Mouse (Mus musculus): Measurements from ENCODE around the gene Gas2l2. TPM values are rescaled to one million over a fixed set of nuclear protein-coding genes. Genes with fewer than 3 reads are reported as not detected.

The Gas2l2 gene
- polyA plus RNA-seq, 1 experiment: 0.10 TPM

DNA sequence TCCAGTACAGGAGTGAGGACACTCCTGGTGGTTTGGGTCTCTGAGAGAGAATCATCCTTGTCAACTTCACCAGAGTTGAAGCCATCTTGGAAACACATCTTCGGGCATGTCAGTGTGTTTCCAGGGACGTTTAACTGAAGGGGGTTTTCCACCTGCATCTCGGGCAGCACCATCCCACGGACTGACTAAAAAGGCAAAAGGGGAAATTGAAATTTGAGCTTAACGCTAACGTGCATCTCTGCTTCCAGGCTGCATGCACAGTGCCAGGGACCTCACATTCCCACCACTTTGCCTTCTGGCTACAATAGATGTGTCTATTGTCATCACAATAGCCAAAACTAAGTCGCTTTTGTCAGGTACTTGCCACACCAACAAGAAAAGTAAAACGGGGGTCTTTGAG is 21.0 kb downstream of the Gas2l2 start:
- peaks cover 14% of the 10 kb centered on the region for H3K4me1 ChIP-seq (ENCODE audit: control insufficient read depth, insufficient read depth, low read length)
- TF ChIP-seq CTCF (IDR thresholded peaks at IDR 0.05; ENCODE audit: extremely low read depth, insufficient read depth, low read length): no peak
- no peak for TF ChIP-seq POLR2A (IDR thresholded peaks at IDR 0.05; ENCODE audit: extremely low read depth, insufficient read depth, low read length)
- H3K27ac ChIP-seq (ENCODE audit: insufficient read depth, low read length): no peak overlapping the region
- no peak overlapping the region for H3K4me3 ChIP-seq (ENCODE audit: insufficient read depth, low read length)

DNA sequence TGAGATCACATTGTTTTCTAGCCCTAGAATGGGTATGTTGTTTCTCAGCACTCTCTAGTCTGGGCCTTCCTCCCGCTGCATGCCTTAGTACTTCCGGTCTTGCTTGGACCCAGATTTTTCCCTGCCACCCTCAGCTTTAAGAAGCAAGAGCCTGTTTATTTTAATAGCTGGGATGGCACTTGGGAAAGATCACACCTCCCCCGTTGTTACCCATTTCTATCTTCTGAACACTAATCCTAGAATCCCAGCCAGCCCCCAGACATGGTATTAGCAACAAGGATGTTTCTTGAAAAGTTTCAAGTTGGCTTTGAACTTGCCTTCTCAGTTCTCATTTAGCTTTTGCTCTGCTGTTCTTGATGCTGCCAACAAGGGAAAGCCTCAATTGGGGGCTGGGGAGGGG is 22.9 kb downstream of the Gas2l2 start:
- Histone ChIP-seq H3K4me1 (ENCODE audit: control insufficient read depth, insufficient read depth, low read length) (peaks cover 12% of the 10 kb centered on the region), H3K4me3 (ENCODE audit: insufficient read depth, low read length) (no peak overlapping the region), H3K27ac (ENCODE audit: insufficient read depth, low read length) (no peak overlapping the region)
- TF ChIP-seq CTCF (IDR thresholded peaks at IDR 0.05; ENCODE audit: extremely low read depth, insufficient read depth, low read length) (no peak), POLR2A (IDR thresholded peaks at IDR 0.05; ENCODE audit: extremely low read depth, insufficient read depth, low read length) (no peak)

GRCm38 (mm10) chr11:83403787-83404186 is 25.5 kb downstream of the Gas2l2 start:
- Histone ChIP-seq H3K4me1 (ENCODE audit: control insufficient read depth, insufficient read depth, low read length) (peaks cover 9% of the 10 kb centered on the region), H3K27ac (ENCODE audit: insufficient read depth, low read length) (0 out of 2 replicates have a peak overlapping the region, but pooled peaks have one; percentile 12), H3K4me3 (ENCODE audit: insufficient read depth, low read length) (no peak overlapping the region)
- TF ChIP-seq POLR2A (IDR thresholded peaks at IDR 0.05; ENCODE audit: extremely low read depth, insufficient read depth, low read length) (no peak), CTCF (IDR thresholded peaks at IDR 0.05; ENCODE audit: extremely low read depth, insufficient read depth, low read length) (no peak)

DNA sequence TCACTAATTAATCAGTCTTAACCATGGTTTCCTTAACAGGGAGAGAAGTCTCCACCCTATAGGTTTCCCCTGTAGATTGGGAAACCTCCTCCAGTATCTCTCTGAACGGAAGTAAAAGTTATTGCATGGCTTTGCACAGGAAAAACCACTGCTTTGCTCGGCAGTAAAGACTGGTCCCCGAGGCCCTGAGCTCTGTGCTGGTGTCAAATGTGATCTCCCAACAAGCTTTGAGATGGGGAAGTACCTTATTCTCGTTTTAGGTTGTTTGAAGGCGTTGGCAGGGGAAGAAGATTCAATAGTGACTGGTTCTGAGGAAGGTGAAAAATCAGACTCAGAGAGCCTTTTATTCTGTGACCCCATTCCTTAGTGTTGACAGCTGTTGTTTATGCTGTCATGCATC is 30.5 kb downstream of the Gas2l2 start:
- Histone ChIP-seq H3K27ac (ENCODE audit: insufficient read depth, low read length) (no peak overlapping the region), H3K4me3 (ENCODE audit: insufficient read depth, low read length) (no peak overlapping the region), H3K4me1 (ENCODE audit: control insufficient read depth, insufficient read depth, low read length) (peaks cover 6% of the 10 kb centered on the region)
- no peak for TF ChIP-seq CTCF (IDR thresholded peaks at IDR 0.05; ENCODE audit: extremely low read depth, insufficient read depth, low read length)
- TF ChIP-seq POLR2A (IDR thresholded peaks at IDR 0.05; ENCODE audit: extremely low read depth, insufficient read depth, low read length): no peak

DNA sequence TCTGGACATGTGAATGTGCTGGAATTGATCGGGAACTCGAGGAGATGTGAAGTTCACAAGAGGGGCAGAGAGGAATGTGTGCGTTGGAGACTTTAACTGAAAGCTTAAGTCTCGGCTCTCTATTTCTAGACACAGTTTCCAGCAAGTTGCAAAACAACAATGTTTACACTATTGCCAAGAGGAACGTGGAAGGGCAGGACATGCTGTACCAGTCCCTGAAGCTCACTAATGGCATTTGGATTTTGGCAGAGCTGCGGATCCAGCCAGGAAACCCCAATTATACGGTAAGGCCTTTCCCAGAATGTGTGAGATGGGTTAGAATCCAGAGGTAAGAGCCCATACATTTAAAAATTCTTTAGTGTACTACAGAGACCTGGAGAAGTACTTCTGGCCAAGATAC is 31.6 kb downstream of the Gas2l2 start:
- Histone ChIP-seq H3K4me3 (ENCODE audit: insufficient read depth, low read length) (no peak overlapping the region), H3K4me1 (ENCODE audit: control insufficient read depth, insufficient read depth, low read length) (peaks cover 6% of the 10 kb centered on the region; the same call in 1 of the 2 replicates), H3K27ac (ENCODE audit: insufficient read depth, low read length) (no peak overlapping the region)
- no peak for TF ChIP-seq CTCF (IDR thresholded peaks at IDR 0.05; ENCODE audit: extremely low read depth, insufficient read depth, low read length)
- TF ChIP-seq POLR2A (IDR thresholded peaks at IDR 0.05; ENCODE audit: extremely low read depth, insufficient read depth, low read length): no peak

GRCm38 (mm10) chr11:83394802-83395439 is 34.3 kb downstream of the Gas2l2 start:
- TF ChIP-seq POLR2A (IDR thresholded peaks at IDR 0.05; ENCODE audit: extremely low read depth, insufficient read depth, low read length): no peak
- no peak for TF ChIP-seq CTCF (IDR thresholded peaks at IDR 0.05; ENCODE audit: extremely low read depth, insufficient read depth, low read length)
- H3K27ac ChIP-seq (ENCODE audit: insufficient read depth, low read length): no peak overlapping the region
- H3K4me1 ChIP-seq (ENCODE audit: control insufficient read depth, insufficient read depth, low read length): peaks cover 6% of the 10 kb centered on the region; the same call in 1 of the 2 replicates
- no peak overlapping the region for H3K4me3 ChIP-seq (ENCODE audit: insufficient read depth, low read length)

- TF ChIP-seq POLR2A (IDR thresholded peaks at IDR 0.05; ENCODE audit: extremely low read depth, insufficient read depth, low read length) (no peak), CTCF (IDR thresholded peaks at IDR 0.05; ENCODE audit: extremely low read depth, insufficient read depth, low read length) (no peak)
- Histone ChIP-seq H3K27ac (ENCODE audit: insufficient read depth, low read length) (peak overlapping the region; percentile 43; the same call in 1 of the 2 replicates), H3K4me1 (ENCODE audit: control insufficient read depth, insufficient read depth, low read length) (peaks cover 6% of the 10 kb centered on the region; the same call in 1 of the 2 replicates), H3K4me3 (ENCODE audit: insufficient read depth, low read length) (no peak overlapping the region)
Observed at GRCm38 (mm10) chr11:83393062-83393461, 36.2 kb downstream of the Gas2l2 start.

- TF ChIP-seq POLR2A (IDR thresholded peaks at IDR 0.05; ENCODE audit: extremely low read depth, insufficient read depth, low read length): no peak
- TF ChIP-seq CTCF (IDR thresholded peaks at IDR 0.05; ENCODE audit: extremely low read depth, insufficient read depth, low read length): no peak
- H3K4me1 ChIP-seq (ENCODE audit: control insufficient read depth, insufficient read depth, low read length): peaks cover 4% of the 10 kb centered on the region; the same call in 1 of the 2 replicates
- no peak overlapping the region for H3K4me3 ChIP-seq (ENCODE audit: insufficient read depth, low read length)
- H3K27ac ChIP-seq (ENCODE audit: insufficient read depth, low read length): no peak overlapping the region; the same call in 1 of the 2 replicates
Observed at GRCm38 (mm10) chr11:83383532-83383887, 45.7 kb downstream of the Gas2l2 start.

DNA sequence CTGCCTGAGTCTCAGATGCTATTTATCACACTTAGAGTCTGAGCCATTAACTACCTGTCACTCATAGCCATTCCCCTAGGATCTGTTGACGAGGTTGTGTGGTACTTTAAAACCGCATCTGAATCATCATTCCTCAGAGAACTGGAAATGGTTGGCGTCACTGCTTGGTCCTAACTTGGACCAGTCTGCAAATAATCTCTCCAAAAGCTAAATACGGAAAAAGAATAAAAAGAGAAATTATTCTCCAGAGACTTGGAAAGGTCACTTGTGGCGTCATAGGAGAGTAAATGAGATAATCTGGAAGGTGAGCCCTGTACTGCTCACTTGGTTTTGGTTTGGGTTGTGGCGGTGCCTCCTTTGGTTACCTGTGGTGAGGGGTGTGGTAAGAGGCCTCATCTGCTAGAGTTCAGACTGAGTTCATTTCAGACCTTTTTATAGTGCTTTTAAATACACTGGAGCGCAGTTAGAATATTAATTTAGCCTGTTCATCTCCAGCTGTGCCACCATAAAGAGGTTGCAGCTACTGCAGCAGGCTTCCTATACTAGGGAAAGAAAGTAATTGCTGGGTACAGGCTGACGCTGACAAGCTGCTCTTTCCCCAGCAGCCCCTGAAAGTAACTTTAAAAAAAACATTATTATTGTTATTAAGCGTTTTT is 46.3 kb downstream of the Gas2l2 start:
- no peak for TF ChIP-seq POLR2A (IDR thresholded peaks at IDR 0.05; ENCODE audit: extremely low read depth, insufficient read depth, low read length)
- TF ChIP-seq CTCF (IDR thresholded peaks at IDR 0.05; ENCODE audit: extremely low read depth, insufficient read depth, low read length): no peak
- Histone ChIP-seq H3K27ac (ENCODE audit: insufficient read depth, low read length) (peak overlapping the region; percentile 41; the same call in 1 of the 2 replicates), H3K4me1 (ENCODE audit: control insufficient read depth, insufficient read depth, low read length) (peaks cover 4% of the 10 kb centered on the region; the same call in 1 of the 2 replicates), H3K4me3 (ENCODE audit: insufficient read depth, low read length) (no peak overlapping the region)

Measured in cortical plate, adult 2 months (tissue).